Mouse (Mus musculus) heart, adult 2 months (tissue): Measurements from ENCODE around the gene Mcm7.

Experiments used
- CTCF ChIP-seq: fragments of 200-600 bp; IDR thresholded peaks from 2 replicates; pipeline ENCODE4 v1.8.1; 2022; ENCODE audit warnings: antibody characterized with exemption, mild to moderate bottlenecking, moderate library complexity
- POLR2A ChIP-seq: fragments of 200-500 bp; IDR thresholded peaks from 2 replicates; pipeline ENCODE4 v1.6.1; 2011; ENCODE audit warnings: mild to moderate bottlenecking, low read depth, low read length, control low read depth; ENCODE audit not compliant: insufficient read depth

- TF ChIP-seq POLR2A (peak; percentile 60), CTCF (peak; percentile 47)
These were observed at the start of gene Mcm7, which contains the start of gene Ap4m1 for GRCm38 (mm10) chr5:138171695-138172491.
